Mouse (Mus musculus) hindbrain, embryonic 10.5 days (tissue): ENCODE data around the gene Rnf186. TPM values are rescaled to one million over a fixed set of nuclear protein-coding genes. Genes with fewer than 3 reads are reported as not detected.
A peak's percentile ranks its signal among the peaks of the same experiment; 100 is the strongest.

ENCODE experiments used
- DNase-seq: peaks from one replicate; pipeline ENCODE4 v3.0.0-alpha.2; 2017; ENCODE audit warnings: low spot score
- H3K27ac ChIP-seq: fragments of 300-500 bp; sonication (generic); 2 replicates; pipeline ENCODE4 v1.5.1; 2016; ENCODE audit warnings: mild to moderate bottlenecking, moderate library complexity
- H3K27me3 ChIP-seq: fragments of 300-500 bp; sonication (generic); 2 replicates; pipeline ENCODE4 v1.6.1; 2016; ENCODE audit warnings: mild to moderate bottlenecking; ENCODE audit not compliant: poor library complexity, insufficient read depth, severe bottlenecking
- H3K36me3 ChIP-seq: fragments of 300-500 bp; sonication (generic); 2 replicates; pipeline ENCODE4 v1.6.1; 2016; ENCODE audit warnings: mild to moderate bottlenecking, moderate library complexity
- H3K4me1 ChIP-seq: fragments of 300-500 bp; sonication (generic); replicated peaks from 2 replicates; pipeline ENCODE4 v1.6.1; 2016; ENCODE audit warnings: mild to moderate bottlenecking
- H3K4me3 ChIP-seq: fragments of 300-500 bp; sonication (generic); 2 replicates; pipeline ENCODE4 v1.5.1; 2016; ENCODE audit warnings: mild to moderate bottlenecking, moderate library complexity
- H3K9me3 ChIP-seq: fragments of 300-500 bp; sonication (generic); 2 replicates; pipeline ENCODE4 v1.6.1; 2016; ENCODE audit warnings: mild to moderate bottlenecking, moderate library complexity
- WGBS: fragments of 180-500 bp; shearing (Covaris S2); methylation state at CpG from one replicate; pipeline ENCODE4 v1.1.7; 2016; 5-methylcytosine and 5-hydroxymethylcytosine counted together
- polyA plus RNA-seq: library from polyadenylated mRNA; unstranded; fragments of >200 nt; fragmentation: Nextera tagmentation; extraction: Ambion mirVana; gene quantifications from 2 replicates; pipeline ENCODE4 v1.2.1, GENCODE M21; 2016

Rnf186 gene
- polyA plus RNA-seq, 1 experiment from 2014 or later = not detected

DNA sequence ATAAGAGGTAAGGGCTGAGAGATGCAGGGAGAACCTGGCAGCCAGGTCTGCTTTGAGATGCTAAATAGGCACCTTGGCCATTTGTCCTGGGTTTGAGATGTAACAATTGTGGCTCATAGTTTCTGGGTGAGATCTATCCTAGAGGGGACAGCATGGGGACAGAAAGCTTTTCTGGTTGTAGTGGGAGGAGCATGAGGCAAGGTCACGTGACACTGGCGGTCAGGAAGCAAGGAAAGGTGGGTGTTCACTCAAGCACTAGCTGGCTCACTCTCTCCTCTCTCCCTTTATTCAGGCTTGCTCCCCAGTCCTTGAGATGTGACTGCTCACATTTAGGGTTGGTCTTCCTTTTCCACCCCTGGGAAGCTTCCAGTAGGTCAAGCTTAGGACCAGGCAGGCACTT lies 34.1 kb downstream of the Rnf186 start:
- Histone ChIP-seq H3K27me3 (no peaks in the 10 kb centered on the region), H3K4me1 (peaks cover 24% of the 10 kb centered on the region), H3K9me3 (no peaks in the 10 kb centered on the region), H3K36me3 (no peaks in the 10 kb centered on the region), H3K4me3 (no peak overlapping the region), H3K27ac (0 out of 2 replicates have a peak overlapping the region, but pooled peaks have one; percentile 12)
- DNase-seq = no peak
- WGBS = 53% methylated on average over 2 of the region's 2 CpGs

DNA sequence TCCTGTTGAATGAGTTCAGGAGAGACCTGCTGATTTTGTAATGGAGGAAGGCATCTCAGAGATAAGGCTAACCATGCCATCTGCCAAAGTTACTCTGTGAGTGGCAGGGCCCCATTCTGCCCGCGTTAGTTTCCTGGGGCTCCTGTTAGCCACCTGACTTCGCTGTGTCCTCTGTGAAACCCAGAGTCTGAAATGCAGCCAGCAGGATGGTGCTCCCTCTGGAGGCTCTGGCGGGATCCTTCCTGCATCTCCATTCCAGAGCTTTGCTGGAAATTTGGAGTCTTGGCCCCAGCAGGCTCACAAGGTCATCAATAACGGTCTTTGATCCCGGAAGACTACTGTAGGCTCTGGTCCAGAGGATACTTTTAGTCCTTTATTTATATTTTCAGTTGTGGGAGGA lies 34.5 kb downstream of the Rnf186 start:
- 38% methylated on average over 6 of the region's 6 CpGs for whole genome bisulfite sequencing
- no peaks in the 10 kb centered on the region for H3K36me3 ChIP-seq
- 0 out of 2 replicates have a peak overlapping the region, but pooled peaks have one; percentile 12 for H3K27ac ChIP-seq
- peak; percentile 18 for DNase-seq
- H3K4me1 ChIP-seq = peaks cover 24% of the 10 kb centered on the region
- no peaks in the 10 kb centered on the region for H3K9me3 ChIP-seq
- no peaks in the 10 kb centered on the region for H3K27me3 ChIP-seq
- no peak overlapping the region for H3K4me3 ChIP-seq

DNA sequence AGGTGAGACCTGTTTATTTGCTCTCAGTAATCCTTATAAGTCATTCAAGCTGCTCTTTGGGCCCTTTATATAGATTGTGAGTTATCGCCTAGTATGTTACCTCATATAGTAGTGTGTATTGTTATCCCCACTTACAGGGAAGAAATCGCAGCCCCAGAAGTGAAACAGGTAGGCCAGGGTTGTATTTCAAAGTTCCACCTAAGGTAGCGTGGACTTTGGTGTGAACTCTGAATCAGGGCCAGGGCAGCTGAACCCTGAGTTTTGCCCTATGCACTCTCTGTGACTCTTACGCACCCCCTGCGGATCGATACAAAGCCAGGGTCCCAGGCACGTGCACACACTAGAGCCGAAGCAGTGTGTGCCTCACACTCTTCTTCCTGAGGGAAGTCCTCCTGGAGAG lies 37.2 kb downstream of the Rnf186 start:
- H3K27me3 ChIP-seq = no peaks in the 10 kb centered on the region
- 0 out of 2 replicates have a peak overlapping the region, but pooled peaks have one; percentile 35 for H3K27ac ChIP-seq
- H3K4me3 ChIP-seq = no peak overlapping the region
- H3K4me1 ChIP-seq = peaks cover 44% of the 10 kb centered on the region
- DNase-seq = no peak
- H3K36me3 ChIP-seq = no peaks in the 10 kb centered on the region
- 69% methylated on average over 8 of the region's 8 CpGs for WGBS
- no peaks in the 10 kb centered on the region for H3K9me3 ChIP-seq

DNA sequence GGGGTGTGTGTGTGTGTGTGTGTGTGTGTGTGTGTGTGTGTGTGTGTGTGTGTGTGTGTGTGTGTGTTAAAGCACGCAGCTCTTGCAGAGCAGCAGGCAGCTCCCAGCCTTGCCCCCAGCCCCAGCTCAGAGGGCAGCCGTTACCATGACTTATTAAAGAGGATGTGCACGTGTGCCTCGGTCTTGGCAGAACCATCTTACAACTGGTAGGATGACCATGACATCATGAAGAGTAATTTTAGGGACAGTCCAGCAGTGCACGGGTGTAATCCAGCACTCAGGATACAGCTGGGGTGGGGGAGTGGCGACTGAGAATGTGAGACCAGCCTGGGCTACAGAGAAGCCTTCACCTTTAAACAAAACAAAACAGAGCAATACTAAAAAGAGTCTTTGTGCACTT lies 38.3 kb downstream of the Rnf186 start:
- no peak for DNase-seq
- Histone ChIP-seq H3K27me3 (no peaks in the 10 kb centered on the region), H3K4me3 (no peak overlapping the region), H3K9me3 (no peaks in the 10 kb centered on the region), H3K27ac (no peak overlapping the region), H3K36me3 (no peaks in the 10 kb centered on the region), H3K4me1 (peaks cover 44% of the 10 kb centered on the region)
- WGBS = 69% methylated on average over 6 of the region's 6 CpGs

DNA sequence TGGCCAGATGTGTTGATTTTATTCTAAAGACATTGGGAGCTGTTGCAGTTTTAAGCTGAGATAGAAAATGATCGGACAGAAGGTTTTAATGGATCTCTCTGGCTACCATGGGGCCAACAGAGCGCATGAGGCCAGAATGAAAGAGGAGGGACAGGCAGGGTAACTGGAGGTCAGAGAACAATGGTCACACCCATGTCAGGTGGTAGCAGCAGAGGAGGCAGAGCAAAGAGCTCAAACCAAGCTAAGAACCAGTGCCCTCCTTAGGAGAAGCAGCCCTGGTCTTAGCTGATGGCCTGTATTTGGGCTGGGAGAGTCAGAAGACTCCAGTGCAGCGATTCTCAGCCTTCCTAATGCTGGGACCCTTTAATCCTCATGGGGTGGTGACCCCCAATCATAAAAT lies 40.4 kb downstream of the Rnf186 start:
- H3K36me3 ChIP-seq = no peaks in the 10 kb centered on the region
- DNase-seq = no peak
- H3K9me3 ChIP-seq = no peaks in the 10 kb centered on the region
- H3K27ac ChIP-seq = 0 out of 2 replicates have a peak overlapping the region, but pooled peaks have one; percentile 16
- no peak overlapping the region for H3K4me3 ChIP-seq
- H3K27me3 ChIP-seq = no peaks in the 10 kb centered on the region
- peaks cover 34% of the 10 kb centered on the region for H3K4me1 ChIP-seq
- WGBS = 84% methylated on average over 3 of the region's 3 CpGs

DNA sequence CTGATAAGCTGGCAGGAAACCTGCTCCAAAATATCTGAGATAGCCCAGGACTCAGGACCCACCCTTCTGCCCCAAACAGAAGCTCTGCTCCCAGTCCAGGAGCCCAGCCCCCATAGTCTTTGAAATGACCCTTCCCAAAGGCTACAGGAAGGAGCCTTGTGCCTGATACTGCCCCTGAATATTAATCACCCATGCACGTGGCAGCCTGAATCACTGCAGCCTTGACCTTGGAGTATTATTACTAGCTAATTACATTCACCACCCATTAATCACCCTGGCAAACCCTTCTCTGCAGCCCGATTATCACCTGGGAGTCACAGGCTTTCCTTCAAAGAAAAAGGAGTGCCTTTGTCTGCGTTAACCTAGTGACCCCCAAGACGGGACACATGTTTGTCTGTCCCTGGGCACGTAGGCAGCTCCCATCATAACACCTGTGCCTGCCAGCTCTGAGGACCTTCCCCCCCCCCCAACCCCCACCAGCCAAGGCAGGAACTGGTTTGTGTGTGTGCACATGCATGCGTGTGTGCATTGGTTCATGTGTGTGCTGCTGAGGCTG lies 41.1 kb downstream of the Rnf186 start:
- WGBS = 57% methylated on average over 6 of the region's 6 CpGs
- H3K27ac ChIP-seq = 0 out of 2 replicates have a peak overlapping the region, but pooled peaks have one; percentile 16
- DNase-seq = no peak
- H3K4me3 ChIP-seq = no peak overlapping the region
- no peaks in the 10 kb centered on the region for H3K36me3 ChIP-seq
- peaks cover 34% of the 10 kb centered on the region for H3K4me1 ChIP-seq
- no peaks in the 10 kb centered on the region for H3K9me3 ChIP-seq
- no peaks in the 10 kb centered on the region for H3K27me3 ChIP-seq

DNA sequence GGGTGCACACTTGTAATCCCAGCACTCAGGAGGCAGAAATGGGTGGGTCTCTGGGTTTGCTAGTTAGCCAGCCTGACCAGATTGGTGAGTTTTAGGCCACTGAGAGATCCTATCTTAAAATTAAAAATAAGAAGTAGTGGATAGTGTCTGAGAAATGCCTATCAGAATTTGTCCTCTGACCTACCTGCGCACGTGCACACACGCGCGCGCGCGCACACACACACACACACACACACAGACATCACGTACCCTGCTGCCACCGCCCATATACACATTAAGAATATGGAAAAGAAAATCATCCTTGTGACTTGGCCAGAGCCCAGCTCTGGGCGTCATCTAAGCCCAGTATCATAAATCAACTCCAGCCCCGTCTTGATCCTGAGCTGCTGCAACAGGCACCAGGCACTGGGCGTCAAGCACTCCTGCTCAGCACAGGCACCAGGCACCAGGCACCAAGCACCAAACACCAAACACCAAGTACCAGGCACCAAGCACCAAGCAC lies 44.3 kb downstream of the Rnf186 start:
- no peak for DNase-seq
- H3K9me3 ChIP-seq = peaks cover 6% of the 10 kb centered on the region; the same call in 1 of the 2 replicates
- H3K27ac ChIP-seq = no peak overlapping the region
- H3K4me1 ChIP-seq = peaks cover 20% of the 10 kb centered on the region
- H3K36me3 ChIP-seq = no peaks in the 10 kb centered on the region
- WGBS = 97% methylated on average over 13 of the region's 13 CpGs
- no peaks in the 10 kb centered on the region for H3K27me3 ChIP-seq
- no peak overlapping the region for H3K4me3 ChIP-seq

DNA sequence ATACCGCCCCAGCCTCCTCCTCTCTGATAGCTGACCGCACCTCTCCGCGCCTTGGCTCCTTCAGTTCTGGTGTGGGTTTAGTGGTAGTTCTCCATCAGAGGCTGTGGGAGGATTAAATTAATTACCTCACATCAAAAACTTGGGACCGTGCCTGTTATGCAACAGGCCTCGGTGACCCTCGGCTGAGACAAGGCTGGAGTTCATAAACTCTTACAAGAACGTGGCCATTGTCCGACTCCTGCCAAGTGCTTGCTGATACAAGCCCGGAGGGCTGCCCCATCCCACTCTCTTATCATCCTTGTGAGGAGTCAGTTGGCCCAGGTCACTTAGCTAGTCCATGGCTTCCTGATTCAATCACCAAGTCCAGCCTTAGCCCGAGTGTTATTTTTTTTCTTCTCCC lies 46.4 kb downstream of the Rnf186 start:
- Histone ChIP-seq H3K36me3 (no peaks in the 10 kb centered on the region), H3K4me1 (peaks cover 2% of the 10 kb centered on the region), H3K27me3 (no peaks in the 10 kb centered on the region), H3K27ac (no peak overlapping the region), H3K4me3 (no peak overlapping the region), H3K9me3 (peaks cover 6% of the 10 kb centered on the region; the same call in 1 of the 2 replicates)
- no peak for DNase-seq
- 92% methylated on average over 11 of the region's 11 CpGs for WGBS

- WGBS = 79% methylated on average over 6 of the region's 6 CpGs
- no peak overlapping the region for H3K4me3 ChIP-seq
Observed at GRCm38 (mm10) chr4:139014793-139015192, 47.9 kb downstream of the Rnf186 start.

More at GRCm38 (mm10) chr4:139014793-139015192, 47.9 kb downstream of the Rnf186 start:
- peaks cover 5% of the 10 kb centered on the region; the same call in 1 of the 2 replicates for H3K4me1 ChIP-seq
- H3K36me3 ChIP-seq = no peaks in the 10 kb centered on the region
- H3K27ac ChIP-seq = no peak overlapping the region
- no peaks in the 10 kb centered on the region for H3K27me3 ChIP-seq
- no peak for DNase-seq
- peaks cover 6% of the 10 kb centered on the region; the same call in 1 of the 2 replicates for H3K9me3 ChIP-seq

Other genes with a start within 250 kb of the Rnf186 start
- 0.89 and 0.95 TPM in 2 replicates for gene Pla2g2c, start 242.3 kb upstream of the Rnf186 start, polyA plus RNA-seq
- gene Ubxn10, start 229.9 kb upstream of the Rnf186 start, polyA plus RNA-seq = 2.3 and 4.6 TPM in 2 replicates
- 0.84 and 1.2 TPM in 2 replicates for gene Pla2g2f, start 209.5 kb upstream of the Rnf186 start, polyA plus RNA-seq
- gene Pla2g2d, start 191.4 kb upstream of the Rnf186 start, polyA plus RNA-seq = 1.0 and 1.4 TPM in 2 replicates
- gene Pla2g5, start 103.6 kb upstream of the Rnf186 start, polyA plus RNA-seq = 0.19 TPM in 1 of 2 replicates, not detected in the other
- not detected in 2 replicates for gene Gm13030, start 93.1 kb upstream of the Rnf186 start, polyA plus RNA-seq
- not detected in 2 replicates for gene Pla2g2e, start 89.2 kb upstream of the Rnf186 start, polyA plus RNA-seq
- 2.4 and 3.0 TPM in 2 replicates for gene Otud3, start 53.2 kb upstream of the Rnf186 start, polyA plus RNA-seq
- gene Tmco4, start 5.8 kb downstream of the Rnf186 start, polyA plus RNA-seq = 0.70 and 1.1 TPM in 2 replicates
- gene Htr6, start 108.5 kb downstream of the Rnf186 start, polyA plus RNA-seq = 0.08 TPM in 1 of 2 replicates, not detected in the other
- 12.3 and 17.2 TPM in 2 replicates for gene Nbl1, start 125.9 kb downstream of the Rnf186 start, polyA plus RNA-seq
- 377 and 428 TPM in 2 replicates for gene Minos1, start 164.0 kb downstream of the Rnf186 start, polyA plus RNA-seq
- 331 and 370 TPM in 2 replicates for gene Capzb, start 225.8 kb downstream of the Rnf186 start, polyA plus RNA-seq